Mouse (Mus musculus): Measurements from ENCODE around the gene Sptbn4.

- no peak for TF ChIP-seq POLR2A (IDR thresholded peaks at IDR 0.05; ENCODE audit: borderline replicate concordance, insufficient read depth, low read length)
- TF ChIP-seq CTCF (IDR thresholded peaks at IDR 0.05; ENCODE audit: borderline replicate concordance, insufficient read depth, low read depth, low read length) = no peak
Observed at GRCm38 (mm10) chr7:27480927-27481626, 33.6 kb upstream of the Sptbn4 start.
